Mouse (Mus musculus) neutrophil, adult 83 days (primary cell): ENCODE measurements around the gene Atp5s. TPM values are rescaled to one million over a fixed set of nuclear protein-coding genes. Genes with fewer than 3 reads are reported as not detected.

Source experiments
- total RNA-seq, 2 experiments: library from RNA; stranded (reverse); gene quantifications; one replicate each; pipeline ENCODE4 v1.2.4; 2023

Gene Atp5s
- total RNA-seq, result 1 to 10 TPM; 5.4 to 5.7 TPM

DNA sequence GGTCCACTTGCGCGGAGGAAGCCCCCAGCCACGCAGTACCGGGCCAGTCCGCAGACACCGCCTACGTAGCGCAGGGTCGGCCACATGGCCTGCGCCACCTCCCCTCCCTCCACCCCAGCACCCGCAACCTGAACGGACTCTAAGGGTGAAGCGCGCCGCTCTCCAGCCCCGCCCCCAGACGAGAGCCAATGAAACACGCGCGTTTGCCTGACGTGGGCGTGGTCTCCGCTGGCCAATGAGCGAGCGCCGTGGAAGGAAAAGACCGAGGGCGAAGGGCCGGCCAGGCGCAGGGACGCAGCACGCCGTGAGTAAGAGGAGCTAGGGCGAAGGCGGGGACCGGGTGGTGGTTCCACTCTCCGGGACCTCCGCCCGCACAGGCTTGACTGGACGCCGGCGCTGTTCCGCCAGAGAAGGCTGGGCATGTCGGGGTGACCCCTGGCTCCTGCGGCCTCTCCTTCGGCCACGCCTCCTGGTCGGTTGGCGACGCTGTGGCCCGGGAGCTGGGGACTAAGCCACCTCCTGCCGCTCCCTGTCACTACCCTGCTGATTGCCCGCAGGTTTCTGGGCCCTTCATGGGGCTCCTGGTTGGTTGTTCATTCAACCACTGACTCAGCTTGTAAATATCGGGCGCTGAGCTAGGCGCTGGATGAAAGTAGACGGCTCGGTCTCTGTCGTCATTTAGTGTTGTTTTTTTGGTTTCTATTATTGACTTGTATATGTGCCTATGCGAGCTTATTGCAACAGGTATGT lies at the start of gene Atp5s, which contains the start of gene L2hgdh:
Atp5s (plus strand) TSS at position 240 of the 750 bp plus-strand sequence.
L2hgdh (minus strand) TSS at position 163 of the 750 bp plus-strand sequence.

GRCm38 (mm10) chr12:69681566-69682061 lies 43.1 kb upstream of the Atp5s start, which contains the start of gene Sos2:
Sos2 (minus strand) TSS chr12:69681852.

GRCm38 (mm10) chr12:69790530-69791505 lies 66.1 kb downstream of the Atp5s start, which contains the start of gene Cdkl1:
Cdkl1 (minus strand) TSS chr12:69791267.

Other genes starting within 250 kb of the Atp5s start
- 1 to 10 TPM; 3.6 to 4.1 TPM for gene Vcpkmt, start 141.9 kb upstream of the Atp5s start, total RNA-seq
- gene Sos2, start 43.1 kb upstream of the Atp5s start, total RNA-seq, result 10 to 100 TPM; 62.8 to 74.8 TPM
- 1 to 10 TPM; 3.3 to 5.3 TPM for gene L2hgdh, start 77 bp upstream of the Atp5s start, total RNA-seq
- gene Cdkl1, start 66.3 kb downstream of the Atp5s start, total RNA-seq, result under 1 TPM; 0.20 to 0.93 TPM
- 1 to 10 TPM in 1 of 2 experiments, under 1 TPM in 1; 0.29 to 1.0 TPM for gene Atl1, start 167.7 kb downstream of the Atp5s start, total RNA-seq
- 10 to 100 TPM; 11.7 to 13.5 TPM for gene Map4k5, start 168.2 kb downstream of the Atp5s start, total RNA-seq